Mouse (Mus musculus) cerebellum, postnatal 14 days (tissue): Measurements from ENCODE around the gene Olfr905.
A peak's percentile ranks its signal among the peaks of the same experiment; 100 is the strongest.

Experiments used
- DNase-seq, 2 experiments: peaks; one replicate each; pipeline ENCODE4 v3.0.0; 2021; ENCODE audit warnings: mixed read lengths in 2 of 2

The Olfr905 gene

DNA sequence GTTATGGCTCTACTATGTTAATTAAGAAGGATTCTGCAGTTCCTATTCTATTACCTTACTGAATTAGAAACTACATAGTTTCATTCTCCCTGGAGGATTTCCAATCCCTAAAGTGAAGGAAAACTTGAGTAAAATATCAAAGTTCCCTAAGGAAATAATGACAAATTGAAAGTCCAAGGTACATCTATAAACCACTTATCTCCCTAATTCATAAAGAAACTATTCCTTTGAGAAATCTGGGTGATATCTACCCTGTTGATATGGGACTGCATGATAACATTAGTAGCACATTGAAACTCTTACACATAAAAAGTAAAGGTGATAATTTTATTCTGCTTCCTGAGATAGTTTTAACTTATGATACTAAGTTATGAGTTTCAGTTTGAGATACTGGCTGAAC, at the start of gene Olfr905:
Gene Olfr905, plus strand, starts transcription at position 301 of the 400 bp plus-strand sequence.
- DNase-seq: no peak

DNA sequence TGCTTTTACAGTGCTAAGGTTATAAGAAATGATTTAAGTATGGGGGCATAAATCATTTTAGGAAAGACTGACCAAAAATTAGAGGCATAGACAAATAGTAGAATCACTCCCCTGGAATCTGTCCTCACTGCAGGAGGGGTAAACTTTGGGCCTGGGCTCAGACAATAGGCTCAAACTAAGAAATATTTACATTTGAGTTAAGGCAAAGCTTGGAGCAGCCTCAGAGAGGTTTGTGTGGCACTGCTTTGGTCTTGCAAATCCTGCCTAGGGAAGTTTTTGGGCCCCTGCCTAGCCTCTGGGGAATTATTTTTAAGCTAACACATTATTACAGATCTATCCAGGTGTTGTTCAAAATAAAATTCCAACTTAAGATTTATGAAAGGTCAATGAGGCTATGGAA, 47.1 kb upstream of the Olfr905 start:
- no peak for DNase-seq

DNA sequence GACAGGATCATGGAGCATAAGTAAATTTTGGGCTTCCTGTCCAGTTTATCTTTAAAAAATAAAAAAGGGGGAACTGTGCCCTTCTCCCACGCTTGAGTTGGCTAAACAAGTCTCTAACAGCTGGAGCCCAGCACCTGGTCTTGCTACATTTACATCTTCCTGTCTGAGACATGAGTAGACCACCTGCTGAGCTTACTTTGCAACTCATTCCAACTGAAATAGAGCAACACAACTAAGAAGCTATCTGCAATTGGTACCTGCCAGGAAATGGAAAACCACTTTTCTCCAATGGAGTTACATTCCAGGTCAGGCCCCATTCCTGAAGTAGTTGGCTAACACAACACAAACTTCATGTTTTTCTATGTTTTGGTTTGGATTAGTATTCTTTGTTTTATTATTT, 43.9 kb upstream of the Olfr905 start:
- peak in 1 of 2 experiments; percentile 1 for DNase-seq

DNA sequence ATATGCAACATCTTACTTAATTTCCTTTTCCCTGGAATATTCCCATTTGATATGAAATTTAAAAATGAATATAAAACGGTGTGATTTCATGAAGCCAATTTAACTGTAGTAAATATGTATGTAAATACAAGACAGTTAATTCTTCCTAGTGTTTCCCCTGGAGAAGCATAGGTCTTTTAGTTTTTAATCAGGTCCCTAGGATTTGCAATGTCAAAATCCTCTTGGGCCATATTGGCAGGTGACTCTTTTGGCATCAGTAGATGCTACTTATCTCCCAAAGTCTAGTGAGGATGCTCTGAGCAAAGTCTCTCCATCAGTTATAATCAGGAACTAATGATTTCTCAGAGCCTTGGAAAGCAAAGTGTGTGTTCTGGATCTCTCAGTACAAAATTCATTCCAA, 41.8 kb upstream of the Olfr905 start, which contains the start of gene Olfr901:
Gene Olfr901, plus strand, starts transcription at position 301 of the 400 bp plus-strand sequence.
- DNase-seq: no peak

DNA sequence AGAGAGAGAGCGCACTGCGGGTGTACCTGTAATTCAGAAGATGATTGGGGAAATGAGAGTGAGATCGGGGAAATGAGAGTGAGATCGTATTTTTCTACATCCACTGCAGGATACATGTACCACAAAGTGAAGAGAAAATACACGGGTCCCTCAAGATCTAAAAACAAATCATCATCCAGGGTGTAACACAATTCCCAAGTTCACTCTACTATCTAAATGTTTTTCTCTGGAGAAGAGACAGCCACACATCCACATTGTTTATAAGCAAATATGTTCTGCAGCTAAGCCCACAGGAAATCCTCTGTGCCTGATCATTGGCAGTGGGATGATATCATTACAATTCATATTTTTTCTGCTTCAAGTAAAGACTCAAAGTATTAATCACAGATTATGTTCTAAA, 23.6 kb upstream of the Olfr905 start, which contains the start of gene Olfr902:
Gene Olfr902, plus strand, starts transcription at position 301 of the 400 bp plus-strand sequence.
- DNase-seq: no peak

DNA sequence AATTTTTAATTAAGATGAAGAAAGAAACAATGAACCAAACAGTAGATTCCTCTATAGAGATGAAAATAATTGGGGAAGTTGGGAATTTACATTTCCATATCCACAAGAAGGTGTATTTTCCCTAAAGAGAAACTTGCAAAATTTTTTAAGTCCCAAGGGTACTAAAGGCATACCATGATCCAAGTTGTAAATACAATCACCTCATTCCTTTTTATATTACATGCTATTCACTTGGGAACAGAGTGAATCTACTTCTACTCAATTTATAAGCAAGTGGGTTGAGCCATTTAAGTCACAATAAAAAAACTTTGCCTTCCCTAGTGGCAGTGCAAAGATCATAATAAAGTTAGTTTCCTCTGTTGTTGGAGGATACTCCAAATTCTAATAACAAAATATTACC, 8.1 kb upstream of the Olfr905 start, which contains the start of gene Olfr904:
Gene Olfr904, plus strand, starts transcription at position 301 of the 400 bp plus-strand sequence.
- no peak for DNase-seq

DNA sequence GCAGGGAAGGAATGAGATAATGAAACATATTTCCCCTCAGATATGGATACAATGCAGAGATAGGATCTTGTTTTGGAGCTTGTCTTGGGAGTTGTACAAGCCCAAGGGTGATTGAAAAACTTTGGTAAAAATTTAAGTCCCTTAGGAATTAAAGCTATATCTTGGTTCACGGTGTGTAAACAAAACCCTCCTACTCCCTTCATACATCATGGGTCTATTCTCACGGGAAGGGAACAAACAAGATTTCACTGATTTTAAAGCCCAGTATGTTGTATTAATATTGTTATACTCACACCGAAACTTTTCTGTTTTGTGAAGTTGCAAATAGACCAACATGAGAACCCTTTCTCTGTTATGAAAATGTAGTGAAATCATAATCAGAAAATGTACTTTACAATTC, 15.9 kb downstream of the Olfr905 start, which contains the start of gene Olfr906:
Gene Olfr906, plus strand, starts transcription at position 301 of the 400 bp plus-strand sequence.
- no peak for DNase-seq

DNA sequence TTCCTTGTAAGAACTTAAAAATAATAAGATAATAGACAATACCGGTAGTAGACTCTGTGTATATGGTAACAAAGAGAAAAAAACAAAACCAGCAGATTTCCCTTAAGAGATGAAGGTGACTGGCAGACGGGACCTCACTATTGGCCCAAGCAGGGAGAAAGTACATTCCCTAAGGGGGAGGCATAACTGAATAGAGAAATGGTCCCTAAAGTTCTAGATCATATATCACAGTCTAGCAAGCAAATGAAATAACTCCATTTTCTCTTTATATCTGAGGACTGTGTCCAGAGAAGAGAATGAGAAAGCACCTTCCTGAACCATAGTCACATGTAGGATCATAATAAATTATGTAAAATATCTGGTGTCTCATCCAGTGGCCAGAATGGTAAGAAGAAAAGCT, 24.6 kb downstream of the Olfr905 start, which contains the start of gene Olfr907:
Gene Olfr907, plus strand, starts transcription at position 301 of the 400 bp plus-strand sequence.
- DNase-seq: no peak

DNA sequence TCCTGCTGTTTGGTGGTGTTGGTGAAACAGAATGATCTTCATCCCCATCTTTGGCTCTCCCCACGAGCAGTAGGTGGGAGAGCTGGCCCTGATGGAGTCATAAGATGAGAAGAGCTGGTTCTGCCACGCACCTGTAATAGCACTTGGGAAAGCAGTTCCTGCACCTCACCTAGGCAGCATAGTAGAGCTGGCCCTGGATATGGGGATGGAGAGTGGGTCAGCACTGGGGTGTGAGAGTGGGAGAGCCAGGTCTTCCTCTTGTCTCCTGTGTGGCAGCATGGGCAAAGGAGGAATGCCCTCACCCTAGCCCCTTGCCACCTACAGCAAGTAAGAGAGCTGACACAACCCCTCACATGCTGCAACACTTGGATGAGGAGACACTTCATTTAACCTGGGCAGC, 41.4 kb downstream of the Olfr905 start:
- no peak for DNase-seq

DNA sequence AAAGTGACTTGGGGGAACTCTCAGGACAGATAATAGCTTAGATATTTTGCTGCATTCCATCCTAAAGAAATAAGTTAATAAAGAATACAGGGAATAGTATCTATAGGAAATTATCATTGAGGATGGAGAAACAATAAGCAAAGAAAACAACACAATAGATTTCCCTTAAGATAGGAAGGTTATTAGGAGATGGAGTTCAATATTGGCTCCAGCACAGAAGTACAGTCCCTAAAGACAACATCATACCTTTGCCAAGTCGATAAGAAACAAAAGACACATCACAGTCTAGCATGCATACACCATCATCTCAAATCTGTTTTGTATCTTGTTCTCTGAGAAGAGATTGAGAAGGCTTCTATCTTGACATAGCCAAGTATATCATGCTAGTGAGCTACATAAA, 50.4 kb downstream of the Olfr905 start, which contains the start of gene Olfr911-ps1:
Gene Olfr911-ps1, plus strand, starts transcription at position 301 of the 400 bp plus-strand sequence.
- DNase-seq: no peak
